Mouse (Mus musculus): ENCODE measurements around the gene Vim. TPM values are rescaled to one million over a fixed set of nuclear protein-coding genes. Genes with fewer than 3 reads are reported as not detected.

Gene Vim
- polyA plus RNA-seq, 1 experiment from 2014 or later: 91.3 TPM

- 44% methylated on average over 4 of the region's 4 CpGs for WGBS (ENCODE audit: insufficient replicate concordance)
- H3K4me3 ChIP-seq (replicated peaks): no peak overlapping the region
- no peak overlapping the region for H3K9ac ChIP-seq
- no peak overlapping the region for H3K27ac ChIP-seq (replicated peaks)
- H3K9me3 ChIP-seq (replicated peaks): no peaks in the 10 kb centered on the region
- no peak for ATAC-seq (ENCODE audit: insufficient read depth)
- H3K27me3 ChIP-seq: peaks cover 64% of the 10 kb centered on the region
- H3K36me3 ChIP-seq (replicated peaks): no peaks in the 10 kb centered on the region
- peaks cover 31% of the 10 kb centered on the region for H3K4me1 ChIP-seq (replicated peaks)
- H3K4me2 ChIP-seq: peak overlapping the region; percentile 69; the same call in 1 of the 2 replicates
Measured at GRCm38 (mm10) chr2:13572101-13572553, 1.6 kb upstream of the Vim start.

DNA sequence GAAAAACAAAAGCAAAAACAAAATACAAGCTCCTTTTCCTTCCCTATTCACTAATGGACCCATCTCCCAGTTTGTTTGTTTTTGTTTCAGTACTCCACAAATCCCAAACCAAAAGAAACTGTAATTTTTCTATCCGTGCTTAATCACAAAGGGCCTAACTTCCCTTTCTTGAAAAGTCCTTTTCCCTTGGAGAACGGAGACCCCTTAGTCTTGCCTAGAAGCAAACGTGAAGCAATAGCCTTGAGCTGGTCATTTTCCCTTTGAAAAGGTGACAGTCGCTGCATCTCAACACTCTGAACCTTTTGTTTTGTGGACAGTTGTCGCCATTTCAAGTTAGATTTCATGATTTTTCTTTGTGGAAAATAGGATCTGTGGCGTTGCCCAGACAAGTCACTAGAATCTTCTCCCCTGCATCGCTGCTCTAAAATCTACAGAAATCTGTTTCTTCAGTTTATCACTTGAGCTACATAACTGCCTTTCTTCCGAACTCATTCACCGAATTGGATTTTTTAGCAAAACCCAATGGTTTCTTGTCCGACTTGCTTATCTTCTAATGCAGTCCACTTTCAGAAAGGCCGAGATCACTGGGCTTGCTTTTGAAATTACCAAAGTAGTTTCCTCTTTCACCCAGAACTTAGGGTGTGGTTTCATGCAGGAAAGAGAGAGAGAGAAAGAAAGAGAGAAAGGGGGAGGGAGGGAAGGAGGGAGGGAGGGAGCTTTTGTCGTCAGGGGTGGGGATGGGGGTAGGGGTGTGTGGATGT is 900 bp upstream of the Vim start:
- Histone ChIP-seq H3K27ac (replicated peaks) (peak overlapping the region; percentile 81), H3K4me1 (replicated peaks) (peaks cover 31% of the 10 kb centered on the region), H3K36me3 (replicated peaks) (no peaks in the 10 kb centered on the region), H3K9me3 (replicated peaks) (no peaks in the 10 kb centered on the region), H3K4me3 (replicated peaks) (peak overlapping the region; percentile 56), H3K27me3 (peaks cover 64% of the 10 kb centered on the region), H3K9ac (no peak overlapping the region), H3K4me2 (peak overlapping the region; percentile 69)
- 4% methylated on average over 12 of the region's 12 CpGs for WGBS (ENCODE audit: insufficient replicate concordance)
- ATAC-seq (ENCODE audit: insufficient read depth): no peak

- Histone ChIP-seq H3K9me3 (replicated peaks) (no peaks in the 10 kb centered on the region), H3K4me1 (replicated peaks) (peaks cover 31% of the 10 kb centered on the region), H3K4me3 (replicated peaks) (peak overlapping the region; percentile 56), H3K27ac (replicated peaks) (peak overlapping the region; percentile 81), H3K27me3 (peaks cover 64% of the 10 kb centered on the region), H3K9ac (peak overlapping the region; percentile 50), H3K36me3 (replicated peaks) (peaks cover 6% of the 10 kb centered on the region; the same call in 1 of the 2 replicates), H3K4me2 (peak overlapping the region; percentile 69)
- WGBS (ENCODE audit: insufficient replicate concordance): under 1% methylated on average over 46 of the region's 46 CpGs
- ATAC-seq (ENCODE audit: insufficient read depth): peak; percentile 71
Measured at GRCm38 (mm10) chr2:13574066-13574800, 506 bp downstream of the Vim start.

DNA sequence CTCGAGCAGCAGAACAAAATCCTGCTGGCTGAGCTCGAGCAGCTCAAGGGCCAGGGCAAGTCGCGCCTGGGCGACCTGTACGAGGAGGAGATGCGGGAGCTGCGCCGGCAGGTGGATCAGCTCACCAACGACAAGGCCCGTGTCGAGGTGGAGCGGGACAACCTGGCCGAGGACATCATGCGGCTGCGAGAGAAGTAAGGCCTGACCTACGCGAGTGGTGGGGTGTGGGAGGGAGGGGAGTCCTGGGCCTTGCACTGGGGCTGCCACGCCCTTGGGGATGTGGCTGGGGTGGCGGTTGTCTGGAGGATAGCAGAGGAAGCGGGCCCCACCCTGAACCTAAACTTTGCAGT is 1.0 kb downstream of the Vim start:
- H3K27me3 ChIP-seq: peaks cover 64% of the 10 kb centered on the region

DNA sequence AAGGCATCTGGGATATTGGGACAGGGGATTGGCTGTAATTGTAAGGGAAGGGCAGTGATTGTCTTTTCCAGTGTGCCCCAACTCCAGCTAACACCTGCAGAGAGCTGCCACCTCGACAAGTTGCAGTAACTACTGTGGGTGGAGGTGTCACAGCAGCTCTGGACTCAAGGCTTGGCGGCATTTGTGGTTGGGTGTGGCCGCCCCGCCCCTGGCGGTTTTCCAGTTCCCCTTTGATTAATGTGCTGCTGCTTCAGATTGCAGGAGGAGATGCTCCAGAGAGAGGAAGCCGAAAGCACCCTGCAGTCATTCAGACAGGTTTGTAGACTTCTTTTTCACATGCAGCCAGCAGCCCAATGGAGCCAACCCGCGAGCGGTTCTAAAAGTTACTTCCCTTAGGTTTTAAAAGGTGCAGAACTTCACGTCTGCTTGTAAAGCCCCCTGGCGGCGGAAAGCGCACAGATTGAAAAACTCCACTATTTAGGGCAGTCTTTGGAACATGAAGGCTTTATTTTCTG is 1.6 kb downstream of the Vim start:
- Histone ChIP-seq H3K36me3 (replicated peaks) (peaks cover 6% of the 10 kb centered on the region; the same call in 1 of the 2 replicates), H3K9ac (0 out of 2 replicates have a peak overlapping the region, but pooled peaks have one; percentile 50), H3K9me3 (replicated peaks) (no peaks in the 10 kb centered on the region), H3K4me1 (replicated peaks) (peaks cover 31% of the 10 kb centered on the region), H3K27ac (replicated peaks) (peak overlapping the region; percentile 81), H3K4me2 (peak overlapping the region; percentile 69), H3K4me3 (replicated peaks) (peak overlapping the region; percentile 56), H3K27me3 (peaks cover 61% of the 10 kb centered on the region)
- under 1% methylated on average over 13 of the region's 13 CpGs for WGBS (ENCODE audit: insufficient replicate concordance)
- ATAC-seq (ENCODE audit: insufficient read depth): 0 out of 2 replicates have a peak, but pooled peaks have one; percentile 23

More for the DNA sequence above, 1.0 kb downstream of the Vim start:
- peak overlapping the region; percentile 81 for H3K27ac ChIP-seq (replicated peaks)
- ATAC-seq (ENCODE audit: insufficient read depth): peak; percentile 68
- H3K9ac ChIP-seq: peak overlapping the region; percentile 50
- peak overlapping the region; percentile 56 for H3K4me3 ChIP-seq (replicated peaks)
- H3K4me1 ChIP-seq (replicated peaks): peaks cover 31% of the 10 kb centered on the region
- peak overlapping the region; percentile 69 for H3K4me2 ChIP-seq
- WGBS (ENCODE audit: insufficient replicate concordance): under 1% methylated on average over 21 of the region's 21 CpGs
- peaks cover 6% of the 10 kb centered on the region; the same call in 1 of the 2 replicates for H3K36me3 ChIP-seq (replicated peaks)
- H3K9me3 ChIP-seq (replicated peaks): no peaks in the 10 kb centered on the region

GRCm38 (mm10) chr2:13575926-13576325 is 2.2 kb downstream of the Vim start:
- H3K27me3 ChIP-seq: peaks cover 55% of the 10 kb centered on the region

GRCm38 (mm10) chr2:13577399-13577798 is 3.7 kb downstream of the Vim start:
- peaks cover 31% of the 10 kb centered on the region for H3K4me1 ChIP-seq (replicated peaks)
- H3K4me3 ChIP-seq (replicated peaks): no peak overlapping the region
- H3K36me3 ChIP-seq (replicated peaks): peaks cover 6% of the 10 kb centered on the region; the same call in 1 of the 2 replicates
- WGBS (ENCODE audit: insufficient replicate concordance): 68% methylated on average over 1 of the region's 1 CpGs
- no peaks in the 10 kb centered on the region for H3K9me3 ChIP-seq (replicated peaks)
- H3K27me3 ChIP-seq: peaks cover 42% of the 10 kb centered on the region
- no peak overlapping the region for H3K4me2 ChIP-seq
- no peak overlapping the region for H3K27ac ChIP-seq (replicated peaks)
- no peak for ATAC-seq (ENCODE audit: insufficient read depth)
- H3K9ac ChIP-seq: no peak overlapping the region

More at GRCm38 (mm10) chr2:13575926-13576325, 2.2 kb downstream of the Vim start:
- Histone ChIP-seq H3K27ac (replicated peaks) (no peak overlapping the region), H3K9me3 (replicated peaks) (no peaks in the 10 kb centered on the region), H3K4me2 (peak overlapping the region; percentile 69), H3K4me1 (replicated peaks) (peaks cover 31% of the 10 kb centered on the region), H3K36me3 (replicated peaks) (peaks cover 6% of the 10 kb centered on the region; the same call in 1 of the 2 replicates), H3K4me3 (replicated peaks) (peak overlapping the region; percentile 56), H3K9ac (no peak overlapping the region)
- 46% methylated on average over 6 of the region's 6 CpGs for WGBS (ENCODE audit: insufficient replicate concordance)
- ATAC-seq (ENCODE audit: insufficient read depth): no peak

GRCm38 (mm10) chr2:13578473-13579152 is 4.9 kb downstream of the Vim start:
- Histone ChIP-seq H3K9ac (no peak overlapping the region), H3K9me3 (replicated peaks) (no peaks in the 10 kb centered on the region), H3K4me2 (no peak overlapping the region), H3K27ac (replicated peaks) (no peak overlapping the region), H3K36me3 (replicated peaks) (peaks cover 6% of the 10 kb centered on the region; the same call in 1 of the 2 replicates), H3K4me3 (replicated peaks) (no peak overlapping the region), H3K27me3 (peaks cover 30% of the 10 kb centered on the region), H3K4me1 (replicated peaks) (peaks cover 23% of the 10 kb centered on the region)
- 71% methylated on average over 14 of the region's 14 CpGs for WGBS (ENCODE audit: insufficient replicate concordance)
- ATAC-seq (ENCODE audit: insufficient read depth): no peak

DNA sequence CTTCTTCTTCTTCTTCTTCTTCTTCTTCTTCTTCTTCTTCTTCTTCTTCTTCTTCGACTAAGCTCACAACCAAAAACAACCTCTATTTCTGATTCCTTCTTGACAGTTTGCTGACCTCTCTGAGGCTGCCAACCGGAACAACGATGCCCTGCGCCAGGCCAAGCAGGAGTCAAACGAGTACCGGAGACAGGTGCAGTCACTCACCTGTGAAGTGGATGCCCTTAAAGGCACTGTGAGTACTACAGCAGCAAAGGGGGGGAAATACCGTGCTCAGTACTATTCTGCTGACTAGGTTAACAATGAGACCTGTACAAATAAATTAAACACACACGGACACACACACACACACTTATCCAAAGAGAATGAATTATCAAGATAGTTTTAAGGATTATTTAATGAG is 5.6 kb downstream of the Vim start:
- no peak for ATAC-seq (ENCODE audit: insufficient read depth)
- no peak overlapping the region for H3K27ac ChIP-seq (replicated peaks)
- H3K27me3 ChIP-seq: peaks cover 23% of the 10 kb centered on the region
- H3K4me2 ChIP-seq: no peak overlapping the region
- H3K36me3 ChIP-seq (replicated peaks): peaks cover 6% of the 10 kb centered on the region; the same call in 1 of the 2 replicates
- no peaks in the 10 kb centered on the region for H3K9me3 ChIP-seq (replicated peaks)
- no peak overlapping the region for H3K9ac ChIP-seq
- peaks cover 16% of the 10 kb centered on the region for H3K4me1 ChIP-seq (replicated peaks)
- no peak overlapping the region for H3K4me3 ChIP-seq (replicated peaks)
- 76% methylated on average over 8 of the region's 8 CpGs for WGBS (ENCODE audit: insufficient replicate concordance)

GRCm38 (mm10) chr2:13579991-13580390 is 6.3 kb downstream of the Vim start:
- no peak overlapping the region for H3K4me3 ChIP-seq (replicated peaks)
- 46% methylated on average over 11 of the region's 11 CpGs for WGBS (ENCODE audit: insufficient replicate concordance)
- peaks cover 9% of the 10 kb centered on the region for H3K4me1 ChIP-seq (replicated peaks)
- peaks cover 6% of the 10 kb centered on the region; the same call in 1 of the 2 replicates for H3K36me3 ChIP-seq (replicated peaks)
- no peak overlapping the region for H3K9ac ChIP-seq
- H3K27me3 ChIP-seq: peaks cover 16% of the 10 kb centered on the region
- no peak overlapping the region for H3K27ac ChIP-seq (replicated peaks)
- ATAC-seq (ENCODE audit: insufficient read depth): no peak
- no peak overlapping the region for H3K4me2 ChIP-seq
- no peaks in the 10 kb centered on the region for H3K9me3 ChIP-seq (replicated peaks)

All from liver, embryonic 15.5 days (tissue).